Mouse (Mus musculus) erythroblast, embryonic 14.5 days (primary cell): Measurements from ENCODE around the gene Lrg1.

Experiments used
- GATA1 ChIP-seq: IDR thresholded peaks from 2 replicates; pipeline ENCODE4 v1.6.1; 2012; ENCODE audit warnings: low read length, inconsistent platforms, mixed read lengths
- TAL1 ChIP-seq: IDR thresholded peaks from 3 replicates; pipeline ENCODE4 v1.6.1; 2012; ENCODE audit warnings: low read length, inconsistent platforms, mixed read lengths

DNA sequence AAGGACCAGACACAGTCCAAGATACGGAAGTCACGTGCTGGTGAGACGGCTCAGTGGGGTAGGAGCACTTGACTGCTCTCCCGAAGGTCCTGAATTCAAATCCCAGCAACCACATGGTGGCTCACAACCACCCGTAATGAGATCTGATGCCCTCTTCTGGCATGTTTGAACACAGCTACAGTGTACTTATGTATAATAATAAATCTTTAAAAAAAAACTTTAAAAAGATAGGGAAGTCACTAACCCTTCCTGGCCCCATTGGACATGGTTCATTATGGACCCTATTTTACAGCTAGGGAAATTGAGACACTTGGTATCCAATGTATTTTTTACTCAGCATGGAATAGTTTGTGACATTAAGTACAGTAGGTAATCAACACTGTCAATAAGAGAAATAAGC, 44.3 kb downstream of the Lrg1 start:
- TF ChIP-seq GATA1 (no peak), TAL1 (no peak)
